ENCODE assay signal across 11 mouse cellular contexts in the genomic region with DNA sequence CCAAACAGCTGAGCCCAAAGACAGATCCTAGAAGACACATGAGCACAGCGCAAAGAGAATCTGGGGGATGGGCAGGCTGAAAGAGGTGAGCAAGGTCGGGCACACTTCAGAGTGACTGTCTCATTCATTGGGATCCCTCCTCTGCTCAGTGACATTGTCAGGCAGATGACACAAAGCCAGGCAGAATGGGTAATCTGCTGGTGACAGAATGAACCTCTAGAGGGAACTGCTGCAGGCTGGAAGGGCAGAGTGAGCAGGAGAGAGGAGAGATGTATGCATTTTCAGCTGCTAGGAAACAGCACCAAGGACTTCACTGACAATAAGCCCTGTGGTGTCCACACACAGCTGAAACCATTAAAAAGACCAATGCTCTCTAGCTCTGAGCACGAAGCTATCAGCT.
DNase-seq lines count a peak whose midpoint lies in the region; ATAC-seq lines count a peak whose summit lies in the region.
"Had no signal": no experiment of that assay in that cellular context is flagged by ENCODE, and none has a peak within 500 bp of the region (broad histone marks: within the 10 kb centered on the region; RNA-seq: fewer than 3 reads in every experiment).

No protein-coding gene starts in this region.

- no peaks in the 10 kb centered on the region for H3K27me3 ChIP-seq in heart, embryonic 14.5 days (ENCODE audit: control insufficient read depth, insufficient read depth, low read length)
- H3K27me3 ChIP-seq in embryonic facial prominence, embryonic 10.5 days (replicated peaks; ENCODE audit: low read depth, poor library complexity, severe bottlenecking), result no peaks in the 10 kb centered on the region
- 0 out of 2 replicates have a peak, but pooled peaks cover 7% of the 10 kb centered on the region for H3K27me3 ChIP-seq in midbrain, embryonic 12.5 days
- H3K27me3 ChIP-seq: intestine, embryonic 15.5 days had no signal

- no peak overlapping the region for H3K4me3 ChIP-seq in heart, embryonic 14.5 days (ENCODE audit: control insufficient read depth in 1 of 2, insufficient read depth in 1 of 2, low read depth in 1 of 2, low read length in 2 of 2)
- H3K4me3 ChIP-seq in embryonic facial prominence, embryonic 10.5 days, result no peak overlapping the region
- H3K4me3 ChIP-seq in midbrain, embryonic 12.5 days, result no peak overlapping the region
- H3K4me3 ChIP-seq: intestine, embryonic 15.5 days had no signal

- H3K4me1 ChIP-seq in heart, embryonic 14.5 days (ENCODE audit: control insufficient read depth in 2 of 2, insufficient read depth in 2 of 2, low read length in 2 of 2), result peaks cover 31 to 36% of the 10 kb centered on the region in 2 experiments
- peaks cover 42% of the 10 kb centered on the region for H3K4me1 ChIP-seq in embryonic facial prominence, embryonic 10.5 days
- peaks cover 27% of the 10 kb centered on the region for H3K4me1 ChIP-seq in midbrain, embryonic 12.5 days

- no peaks in the 10 kb centered on the region for H3K36me3 ChIP-seq in heart, embryonic 14.5 days (ENCODE audit: control insufficient read depth, insufficient read depth, low read length)
- no peaks in the 10 kb centered on the region for H3K36me3 ChIP-seq in embryonic facial prominence, embryonic 10.5 days (replicated peaks)
- H3K36me3 ChIP-seq in midbrain, embryonic 12.5 days, result no peaks in the 10 kb centered on the region
- H3K36me3 ChIP-seq: intestine, embryonic 15.5 days had no signal

- no peak for ATAC-seq in heart, embryonic 14.5 days (ENCODE audit: insufficient number of reproducible peaks, insufficient read depth, low FRiP score, low read depth)
- peak; percentile 50 for ATAC-seq in midbrain, embryonic 12.5 days (ENCODE audit: low FRiP score, low read depth)
- ATAC-seq: intestine, embryonic 15.5 days had no signal

- H3K4me2 ChIP-seq in heart, embryonic 14.5 days (ENCODE audit: low read length), result no peak overlapping the region
- no peak overlapping the region for H3K4me2 ChIP-seq in midbrain, embryonic 12.5 days (replicated peaks)
- H3K4me2 ChIP-seq: intestine, embryonic 15.5 days had no signal

- no peak for DNase-seq in heart, adult 8-10 months (ENCODE audit: low spot score)
- DNase-seq in adipocyte (ENCODE audit: low spot score), result peak; percentile 6
- DNase-seq in embryonic facial prominence, embryonic 10.5 days (ENCODE audit: low spot score), result no peak
- DNase-seq in ovary, adult 18-20 months (ENCODE audit: low spot score), result no peak
- DNase-seq in testis, postnatal 10 days (ENCODE audit: low spot score), result no peak
- DNase-seq in kidney, adult 8-10 months, result no peak
- DNase-seq: cerebellum, postnatal 36 days; thymus, postnatal 4 days had no signal

- H3K27ac ChIP-seq in heart, embryonic 14.5 days (replicated peaks in 1 of 2; ENCODE audit: control insufficient read depth in 1 of 2, insufficient read depth in 1 of 2, low read depth in 2 of 2, low read length in 2 of 2), result no peak overlapping the region
- H3K27ac ChIP-seq in embryonic facial prominence, embryonic 10.5 days (replicated peaks), result 0 out of 2 replicates have a peak overlapping the region, but pooled peaks have one; percentile 52
- peak overlapping the region; percentile 27; the same call in 1 of the 2 replicates for H3K27ac ChIP-seq in midbrain, embryonic 12.5 days (replicated peaks)
- H3K27ac ChIP-seq: intestine, embryonic 15.5 days had no signal

- WGBS in heart, embryonic 14.5 days, result 20% methylated on average over 3 of the region's 3 CpGs
- 38% methylated on average over 3 of the region's 3 CpGs for WGBS in embryonic facial prominence, embryonic 10.5 days
- WGBS in midbrain, embryonic 12.5 days, result 23% methylated on average over 3 of the region's 3 CpGs

- 0 out of 2 replicates have a peak overlapping the region, but pooled peaks have one; percentile 11 for H3K9ac ChIP-seq in heart, embryonic 14.5 days (ENCODE audit: low read length)
- H3K9ac ChIP-seq in midbrain, embryonic 12.5 days (replicated peaks), result no peak overlapping the region
- H3K9ac ChIP-seq: intestine, embryonic 15.5 days had no signal

- no peaks in the 10 kb centered on the region; the same call in 1 of the 2 replicates for H3K9me3 ChIP-seq in heart, embryonic 14.5 days (ENCODE audit: control insufficient read depth, low read length)
- no peaks in the 10 kb centered on the region for H3K9me3 ChIP-seq in embryonic facial prominence, embryonic 10.5 days
- no peaks in the 10 kb centered on the region for H3K9me3 ChIP-seq in midbrain, embryonic 12.5 days
- H3K9me3 ChIP-seq: intestine, embryonic 15.5 days had no signal

Comparison
In these comparisons a context has a peak if more than half of its experiments do, and no peak if none do; other contexts are left out.
1. H3K27ac ChIP-seq: peak in embryonic facial prominence, embryonic 10.5 days (single experiment) and midbrain, embryonic 12.5 days (single experiment); none in heart, embryonic 14.5 days (0 of 2).